Mouse (Mus musculus) myocyte (in vitro differentiated cells): ENCODE data around the gene Nhp2. TPM values are rescaled to one million over a fixed set of nuclear protein-coding genes. Genes with fewer than 3 reads are reported as not detected.

ENCODE experiments used
- H3K27me3 ChIP-seq: one replicate; pipeline ENCODE4 v1.6.1; 2011; ENCODE audit not compliant: control insufficient read depth, insufficient read depth, insufficient read length
- H3K36me3 ChIP-seq: one replicate; pipeline ENCODE4 v1.6.1; 2011; ENCODE audit not compliant: control insufficient read depth, insufficient read depth
- H3K4me2 ChIP-seq: one replicate; pipeline ENCODE4 v1.6.1; 2011; ENCODE audit warnings: low read depth, control low read depth
- H3K4me3 ChIP-seq: one replicate; pipeline ENCODE4 v1.5.1; 2011; ENCODE audit warnings: mild to moderate bottlenecking, control low read depth, moderate library complexity
- H3K79me2 ChIP-seq: one replicate; pipeline ENCODE4 v1.6.1; 2011; ENCODE audit not compliant: control insufficient read depth, insufficient read depth
- H3ac ChIP-seq: one replicate; pipeline ENCODE4 v1.6.1; 2011; ENCODE audit not compliant: control insufficient read depth, insufficient read length
- CEBPB ChIP-seq: IDR thresholded peaks from 2 replicates; pipeline ENCODE4 v1.6.1; 2011; ENCODE audit warnings: mild to moderate bottlenecking, moderate library complexity; ENCODE audit not compliant: poor library complexity, insufficient read depth, severe bottlenecking
- E2F4 ChIP-seq: IDR thresholded peaks from one replicate; pipeline ENCODE4 v1.6.1; 2011; ENCODE audit warnings: mild to moderate bottlenecking, control low read depth, moderate library complexity; ENCODE audit not compliant: insufficient read depth
- MAX ChIP-seq: IDR thresholded peaks from one replicate; pipeline ENCODE4 v1.6.1; 2011; ENCODE audit warnings: low read depth, mild to moderate bottlenecking, control low read depth
- MYOD1 ChIP-seq, 3 experiments: IDR thresholded peaks; one replicate each; pipeline ENCODE4 v1.6.1; 2011; ENCODE audit warnings: control low read depth in 2 of 3, low read depth in 2 of 3, mild to moderate bottlenecking in 2 of 3, moderate library complexity in 1 of 3; ENCODE audit not compliant: insufficient read length in 2 of 3, control insufficient read depth in 1 of 3
- MYOG ChIP-seq, 3 experiments: IDR thresholded peaks; one replicate each; pipeline ENCODE4 v1.6.1; 2011; ENCODE audit warnings: control low read depth in 2 of 3, low read depth in 2 of 3, mild to moderate bottlenecking in 2 of 3; ENCODE audit not compliant: insufficient read length in 2 of 3, control insufficient read depth in 1 of 3, insufficient read depth in 1 of 3
- POLR2A ChIP-seq: IDR thresholded peaks from one replicate; pipeline ENCODE4 v1.6.1; 2011; ENCODE audit warnings: low read depth, mild to moderate bottlenecking, control low read depth, moderate library complexity; ENCODE audit not compliant: insufficient read length
- POLR2AphosphoS2 ChIP-seq: IDR thresholded peaks from one replicate; pipeline ENCODE4 v1.6.1; 2011; ENCODE audit warnings: low read depth, control low read depth; ENCODE audit not compliant: insufficient read length
- REST ChIP-seq: IDR thresholded peaks from one replicate; pipeline ENCODE4 v1.6.1; 2011; ENCODE audit warnings: mild to moderate bottlenecking, control low read depth, moderate library complexity; ENCODE audit not compliant: insufficient read depth, insufficient read length
- SRF ChIP-seq: IDR thresholded peaks from one replicate; pipeline ENCODE4 v1.6.1; 2011; ENCODE audit warnings: low read depth; ENCODE audit not compliant: control insufficient read depth, insufficient read length
- TCF12 ChIP-seq: IDR thresholded peaks from one replicate; pipeline ENCODE4 v1.6.1; 2011; ENCODE audit warnings: mild to moderate bottlenecking, control low read depth; ENCODE audit not compliant: poor library complexity, insufficient read depth, severe bottlenecking
- TCF3 ChIP-seq: IDR thresholded peaks from one replicate; pipeline ENCODE4 v1.6.1; 2011; ENCODE audit warnings: low read depth, control low read depth; ENCODE audit not compliant: insufficient read length
- USF1 ChIP-seq: IDR thresholded peaks from one replicate; pipeline ENCODE4 v1.6.1; 2011; ENCODE audit warnings: low read depth, mild to moderate bottlenecking, control low read depth, moderate library complexity
- polyA plus RNA-seq: library from polyadenylated mRNA; unstranded; fragments of >200 nt; fragmentation: generic; extraction: Trizol; gene quantifications from one replicate; pipeline ENCODE4 v1.2.1, GENCODE M21; 2012; ENCODE audit warnings: missing spikeins

Nhp2 gene
- polyA plus RNA-seq, 1 experiment = 137 TPM

DNA sequence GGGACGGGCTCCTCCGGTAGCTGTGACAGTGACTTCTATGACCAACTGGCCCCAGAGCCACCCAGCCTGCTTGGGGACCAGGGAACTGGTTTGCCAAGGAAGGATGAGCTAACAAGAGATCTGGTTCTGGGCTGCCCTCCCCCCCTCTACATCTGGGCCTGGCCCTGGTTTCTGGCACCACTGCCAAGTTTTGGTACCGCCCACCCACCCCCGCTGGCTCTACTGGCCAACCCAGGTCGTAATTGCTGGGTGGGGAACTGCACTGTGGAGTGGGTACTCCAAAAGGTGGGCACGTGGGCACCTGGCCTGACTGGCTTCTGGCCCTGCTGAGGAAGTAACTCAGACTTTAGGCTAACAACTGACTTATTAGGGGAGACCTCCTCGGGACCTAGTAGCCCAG lies 21.2 kb downstream of the Nhp2 start:
- Histone ChIP-seq H3ac (no peak overlapping the region), H3K36me3 (peaks cover 3% of the 10 kb centered on the region), H3K4me2 (no peak overlapping the region), H3K4me3 (no peak overlapping the region), H3K27me3 (no peaks in the 10 kb centered on the region), H3K79me2 (no peaks in the 10 kb centered on the region)
- TF ChIP-seq POLR2AphosphoS2 (no peak), SRF (no peak), MAX (no peak), MYOG (IDR thresholded peaks at IDR 0.05; ENCODE audit: control insufficient read depth in 1 of 3, insufficient read depth in 1 of 3, insufficient read length in 2 of 3, low read depth in 2 of 3) (no peak), REST (no peak), MYOD1 (IDR thresholded peaks at IDR 0.05; ENCODE audit: control insufficient read depth in 1 of 3, insufficient read length in 2 of 3, low read depth in 2 of 3) (no peak), CEBPB (no peak), USF1 (no peak), POLR2A (no peak), TCF3 (no peak), TCF12 (no peak), E2F4 (no peak)

DNA sequence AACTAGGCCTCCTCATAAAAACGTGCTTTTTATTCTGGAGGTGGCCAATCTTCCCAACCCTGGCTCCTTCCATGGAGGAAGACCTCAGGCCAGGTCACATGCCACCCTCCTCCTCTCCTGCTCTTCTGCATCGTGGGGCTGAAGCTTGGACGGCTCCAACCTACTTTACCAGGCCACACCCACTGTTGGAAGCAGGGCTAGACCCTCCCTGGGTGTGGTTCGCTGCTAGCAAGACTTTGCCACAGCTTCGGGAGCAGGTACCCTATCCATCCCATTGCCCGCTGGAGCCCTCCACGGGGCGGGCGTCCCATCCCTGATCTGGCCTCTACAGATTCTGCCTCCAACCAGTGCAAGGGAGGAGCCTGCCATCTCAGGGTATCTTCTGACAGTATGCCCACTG lies 23.7 kb downstream of the Nhp2 start:
- Histone ChIP-seq H3K27me3 (no peaks in the 10 kb centered on the region), H3K4me3 (no peak overlapping the region), H3K4me2 (no peak overlapping the region)

DNA sequence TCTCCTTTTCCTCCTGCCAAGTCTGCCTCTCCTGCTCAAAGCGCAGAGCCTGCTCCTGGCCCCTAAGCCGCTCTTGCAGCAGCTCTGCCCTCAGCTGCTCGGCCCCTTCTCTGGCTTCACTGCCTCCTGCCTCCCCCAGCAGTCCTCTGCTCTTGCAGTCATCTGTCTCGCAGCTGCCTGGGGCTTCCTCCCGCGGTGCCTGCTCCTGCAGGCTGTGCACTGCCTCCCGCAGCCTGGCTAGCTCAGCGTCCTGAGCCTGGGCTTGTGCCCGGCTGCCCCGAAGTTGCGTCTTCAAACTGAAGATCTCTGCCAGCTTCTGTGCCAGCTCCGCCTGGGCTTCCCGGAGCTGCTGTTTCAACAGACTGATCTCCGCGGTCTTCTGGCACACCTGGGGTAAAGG lies 24.2 kb downstream of the Nhp2 start:
- TF ChIP-seq MYOD1 (IDR thresholded peaks at IDR 0.05; ENCODE audit: control insufficient read depth in 1 of 3, insufficient read length in 2 of 3, low read depth in 2 of 3) = peak in 1 of 3 experiments; percentile 7
- TF ChIP-seq E2F4 = no peak
- TF ChIP-seq POLR2AphosphoS2 = no peak
- TF ChIP-seq MYOG (IDR thresholded peaks at IDR 0.05; ENCODE audit: control insufficient read depth in 1 of 3, insufficient read depth in 1 of 3, insufficient read length in 2 of 3, low read depth in 2 of 3) = peak in 2 of 3 experiments; percentile 40 to 56
- TF ChIP-seq USF1 = no peak
- TF ChIP-seq TCF3 = no peak
- TF ChIP-seq SRF = no peak
- TF ChIP-seq MAX = no peak
- TF ChIP-seq CEBPB = no peak
- no peak for TF ChIP-seq POLR2A
- TF ChIP-seq TCF12 = no peak
- TF ChIP-seq REST = no peak
- Histone ChIP-seq H3K79me2 (no peaks in the 10 kb centered on the region), H3ac (no peak overlapping the region), H3K4me3 (no peak overlapping the region), H3K36me3 (peaks cover 3% of the 10 kb centered on the region), H3K4me2 (no peak overlapping the region), H3K27me3 (no peaks in the 10 kb centered on the region)

More for the DNA sequence above, 23.7 kb downstream of the Nhp2 start:
- Histone ChIP-seq H3K79me2 (no peaks in the 10 kb centered on the region), H3K36me3 (peaks cover 3% of the 10 kb centered on the region), H3ac (no peak overlapping the region)
- TF ChIP-seq TCF12 (no peak), CEBPB (no peak), TCF3 (no peak), USF1 (no peak)

DNA sequence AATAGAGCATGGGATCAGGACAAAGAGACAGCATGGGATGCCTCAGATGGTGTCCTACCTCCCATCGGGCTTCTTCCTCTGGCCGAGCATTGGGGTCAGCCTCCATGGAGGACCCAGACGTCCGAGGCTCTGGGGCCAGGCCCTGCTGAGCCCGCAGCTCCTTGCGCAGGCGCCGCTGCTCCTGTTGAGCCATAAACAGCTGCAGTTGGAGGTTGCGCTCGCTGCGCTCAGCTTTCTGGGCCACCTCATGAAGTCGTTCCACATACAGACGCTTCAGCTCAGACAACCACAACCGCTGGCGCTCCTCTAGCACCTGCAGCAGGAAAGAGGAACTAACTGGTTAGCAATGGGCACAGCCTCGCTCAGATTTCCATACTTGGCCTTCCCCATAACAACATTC lies 24.7 kb downstream of the Nhp2 start:
- no peak overlapping the region for H3K4me2 ChIP-seq

DNA sequence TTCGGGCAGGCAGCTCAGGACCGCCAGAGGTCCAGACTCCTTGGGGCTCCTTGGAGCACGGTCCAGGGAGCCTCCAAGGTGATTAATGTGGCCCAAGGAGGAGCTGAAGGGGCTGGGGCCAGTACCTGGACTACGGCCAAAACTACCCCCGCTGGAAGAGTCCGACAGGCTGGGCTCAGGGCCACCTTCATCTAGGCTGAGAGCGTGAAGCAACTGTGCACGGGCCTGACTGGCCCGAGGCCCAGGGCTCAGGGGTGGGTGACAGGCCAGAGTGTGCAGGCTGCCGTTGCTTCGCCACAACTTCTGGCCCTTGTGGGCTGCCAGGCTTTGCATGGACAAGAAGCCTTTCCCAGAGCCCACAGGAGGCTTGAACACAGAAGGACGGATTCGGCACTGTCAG lies 25.8 kb downstream of the Nhp2 start:
- H3ac ChIP-seq = no peak overlapping the region
- no peak for TF ChIP-seq TCF12
- no peak for TF ChIP-seq E2F4
- TF ChIP-seq REST = no peak
- TF ChIP-seq USF1 = no peak
- no peak for TF ChIP-seq MYOD1 (IDR thresholded peaks at IDR 0.05; ENCODE audit: control insufficient read depth in 1 of 3, insufficient read length in 2 of 3, low read depth in 2 of 3)
- no peak for TF ChIP-seq MAX
- no peak for TF ChIP-seq SRF
- TF ChIP-seq CEBPB = no peak
- no peak for TF ChIP-seq POLR2AphosphoS2
- TF ChIP-seq MYOG (IDR thresholded peaks at IDR 0.05; ENCODE audit: control insufficient read depth in 1 of 3, insufficient read depth in 1 of 3, insufficient read length in 2 of 3, low read depth in 2 of 3) = no peak
- no peak for TF ChIP-seq POLR2A
- no peak for TF ChIP-seq TCF3
- H3K4me2 ChIP-seq = no peak overlapping the region
- H3K36me3 ChIP-seq = peaks cover 3% of the 10 kb centered on the region
- H3K4me3 ChIP-seq = no peak overlapping the region
- no peaks in the 10 kb centered on the region for H3K79me2 ChIP-seq
- no peaks in the 10 kb centered on the region for H3K27me3 ChIP-seq

More for the DNA sequence above, 24.7 kb downstream of the Nhp2 start:
- peaks cover 3% of the 10 kb centered on the region for H3K36me3 ChIP-seq
- TF ChIP-seq MYOD1 (IDR thresholded peaks at IDR 0.05; ENCODE audit: control insufficient read depth in 1 of 3, insufficient read length in 2 of 3, low read depth in 2 of 3) (no peak), POLR2A (no peak), POLR2AphosphoS2 (no peak)
- no peaks in the 10 kb centered on the region for H3K27me3 ChIP-seq
- H3K4me3 ChIP-seq = no peak overlapping the region
- no peaks in the 10 kb centered on the region for H3K79me2 ChIP-seq
- no peak overlapping the region for H3ac ChIP-seq
